Mouse (Mus musculus) midbrain, embryonic 13.5 days (tissue): Measurements from ENCODE around the gene Hs3st3a1. TPM values are rescaled to one million over a fixed set of nuclear protein-coding genes. Genes with fewer than 3 reads are reported as not detected.

Source experiments
- polyA plus RNA-seq: library from polyadenylated mRNA; unstranded; fragments of >200 nt; fragmentation: Nextera tagmentation; extraction: Ambion mirVana; gene quantifications from 2 replicates; pipeline ENCODE4 v1.2.1, GENCODE M21; 2015

Hs3st3a1 gene
- polyA plus RNA-seq, 1 experiment from 2014 or later: 1.8 TPM

Other genes starting within 250 kb of the Hs3st3a1 start
- 0.37 and 1.8 TPM in 2 replicates for gene F930015N05Rik, start 1.3 kb downstream of the Hs3st3a1 start, polyA plus RNA-seq